Mouse (Mus musculus): ENCODE results near the gene Nav2.

- TF ChIP-seq GATA1 (IDR thresholded peaks at IDR 0.05; ENCODE audit: borderline replicate concordance, low read length) (no peak), TAL1 (conservative IDR thresholded peaks at IDR 0.05; ENCODE audit: low read depth, low read length) (no peak), CTCF (IDR thresholded peaks at IDR 0.05; ENCODE audit: low read depth, low read length) (no peak), POLR2AphosphoS5 (IDR thresholded peaks at IDR 0.05; ENCODE audit: insufficient replicate concordance, low read depth, low read length) (no peak), GATA2 (IDR thresholded peaks at IDR 0.05; ENCODE audit: borderline replicate concordance, low read depth, low read length) (no peak)
These were observed 235.4 kb downstream of the Nav2 start for GRCm38 (mm10) chr7:49143966-49144365.
